In genomic region chr13:88822976-88823521, GRCm38 (mm10) we compare ENCODE assay signal across 8 mouse cellular contexts. TPM values are rescaled to one million over a fixed set of nuclear protein-coding genes. Genes with fewer than 3 reads are reported as not detected.
DNase-seq lines count a peak whose midpoint lies in the region; ATAC-seq and TF ChIP-seq lines count a peak whose summit lies in the region.

No protein-coding gene starts in this region.

- WGBS in heart, embryonic 14.5 days, result 15% methylated on average over 10 of the region's 10 CpGs
- WGBS in embryonic facial prominence, embryonic 13.5 days, result 13% methylated on average over 10 of the region's 10 CpGs
- WGBS in intestine, postnatal 0 days, result 26% methylated on average over 10 of the region's 10 CpGs
- WGBS in midbrain, embryonic 16.5 days, result 4% methylated on average over 10 of the region's 10 CpGs

- no peak for DNase-seq in heart, postnatal 10 days
- no peak for DNase-seq in spleen, postnatal 14 days (ENCODE audit: low spot score in 2 of 2)
- DNase-seq in heart, adult 18-20 months, result no peak

- H3K36me3 ChIP-seq in heart, embryonic 14.5 days (ENCODE audit: control insufficient read depth, insufficient read depth, low read length), result no peaks in the 10 kb centered on the region
- no peaks in the 10 kb centered on the region for H3K36me3 ChIP-seq in embryonic facial prominence, embryonic 13.5 days
- H3K36me3 ChIP-seq in intestine, postnatal 0 days (ENCODE audit: control insufficient read depth, insufficient read depth), result no peaks in the 10 kb centered on the region
- H3K36me3 ChIP-seq in midbrain, embryonic 16.5 days (ENCODE audit: control insufficient read depth, insufficient read depth, low read length), result no peaks in the 10 kb centered on the region

- H3K27me3 ChIP-seq in heart, embryonic 14.5 days (ENCODE audit: control insufficient read depth, insufficient read depth, low read length), result no peaks in the 10 kb centered on the region; the same call in 1 of the 2 replicates
- H3K27me3 ChIP-seq in embryonic facial prominence, embryonic 13.5 days, result no peaks in the 10 kb centered on the region
- H3K27me3 ChIP-seq in intestine, postnatal 0 days (replicated peaks; ENCODE audit: control insufficient read depth, insufficient read depth, low read length), result peaks cover 7% of the 10 kb centered on the region; the same call in 1 of the 2 replicates
- H3K27me3 ChIP-seq in midbrain, embryonic 16.5 days (ENCODE audit: control insufficient read depth, insufficient read depth, low read depth, low read length), result no peaks in the 10 kb centered on the region

- H3K4me3 ChIP-seq in heart, embryonic 14.5 days (ENCODE audit: control insufficient read depth in 1 of 2, insufficient read depth in 1 of 2, low read depth in 1 of 2, low read length in 2 of 2), result peak overlapping the region; percentile 25 to 79; a peak in 3 of 4 replicates
- peak overlapping the region; percentile 69 for H3K4me3 ChIP-seq in embryonic facial prominence, embryonic 13.5 days
- H3K4me3 ChIP-seq in intestine, postnatal 0 days (ENCODE audit: low read depth, low read length), result peak overlapping the region; percentile 60
- H3K4me3 ChIP-seq in midbrain, embryonic 16.5 days (ENCODE audit: low read depth, low read length), result peak overlapping the region; percentile 88

- H3K4me2 ChIP-seq in heart, embryonic 14.5 days (ENCODE audit: low read length), result peak overlapping the region; percentile 99
- H3K4me2 ChIP-seq in embryonic facial prominence, embryonic 13.5 days, result peak overlapping the region; percentile 90
- H3K4me2 ChIP-seq in intestine, postnatal 0 days (replicated peaks; ENCODE audit: low read depth), result peak overlapping the region; percentile 90
- peak overlapping the region; percentile 73 for H3K4me2 ChIP-seq in midbrain, embryonic 16.5 days (ENCODE audit: low read length)

- no peak for TF ChIP-seq CTCF in intestine, postnatal 0 days (IDR thresholded peaks at IDR 0.05; ENCODE audit: low read depth)

- H3K27ac ChIP-seq in heart, embryonic 14.5 days (replicated peaks in 1 of 2; ENCODE audit: control insufficient read depth in 1 of 2, insufficient read depth in 1 of 2, low read depth in 2 of 2, low read length in 2 of 2), result no peak overlapping the region
- H3K27ac ChIP-seq in embryonic facial prominence, embryonic 13.5 days, result no peak overlapping the region
- H3K27ac ChIP-seq in intestine, postnatal 0 days (ENCODE audit: low read depth, low read length), result no peak overlapping the region
- H3K27ac ChIP-seq in midbrain, embryonic 16.5 days (ENCODE audit: low read length), result peak overlapping the region; percentile 87

- H3K9me3 ChIP-seq in heart, embryonic 14.5 days (ENCODE audit: control insufficient read depth, low read length), result no peaks in the 10 kb centered on the region
- H3K9me3 ChIP-seq in embryonic facial prominence, embryonic 13.5 days, result no peaks in the 10 kb centered on the region
- no peaks in the 10 kb centered on the region for H3K9me3 ChIP-seq in intestine, postnatal 0 days (ENCODE audit: control insufficient read depth)
- no peaks in the 10 kb centered on the region for H3K9me3 ChIP-seq in midbrain, embryonic 16.5 days (replicated peaks; ENCODE audit: control insufficient read depth, low read length, poor library complexity, severe bottlenecking)

- intact Hi-C loops in heart, postnatal 10 days (cut with DNase I), result no loop called here

- no peak overlapping the region for H3K9ac ChIP-seq in heart, embryonic 14.5 days (ENCODE audit: low read length)
- H3K9ac ChIP-seq in embryonic facial prominence, embryonic 13.5 days, result peak overlapping the region; percentile 83; the same call in 1 of the 2 replicates
- no peak overlapping the region for H3K9ac ChIP-seq in intestine, postnatal 0 days (ENCODE audit: low read depth, low read length)
- peak overlapping the region; percentile 93 for H3K9ac ChIP-seq in midbrain, embryonic 16.5 days (ENCODE audit: low read depth, low read length)

- 0 out of 2 replicates have a peak, but pooled peaks have one; percentile 36 for ATAC-seq in heart, embryonic 14.5 days (ENCODE audit: insufficient number of reproducible peaks, insufficient read depth, low FRiP score, low read depth)
- ATAC-seq in embryonic facial prominence, embryonic 13.5 days (ENCODE audit: insufficient number of reproducible peaks, insufficient read depth, low FRiP score, low TSS enrichment, low read depth), result no peak
- no peak for ATAC-seq in intestine, postnatal 0 days
- ATAC-seq in midbrain, embryonic 16.5 days, result peak; percentile 33; the same call in 1 of the 2 replicates
- no peak for ATAC-seq in monocyte, adult 5-6 weeks (replicated peaks; ENCODE audit: insufficient number of reproducible peaks, low FRiP score, low TSS enrichment, poor library complexity, severe bottlenecking)

- peaks cover 4 to 5% of the 10 kb centered on the region in 2 experiments; a peak in 1 of 4 replicates for H3K4me1 ChIP-seq in heart, embryonic 14.5 days (ENCODE audit: control insufficient read depth in 2 of 2, insufficient read depth in 2 of 2, low read length in 2 of 2)
- H3K4me1 ChIP-seq in embryonic facial prominence, embryonic 13.5 days, result peaks cover 8% of the 10 kb centered on the region
- H3K4me1 ChIP-seq in intestine, postnatal 0 days (replicated peaks; ENCODE audit: control insufficient read depth, insufficient read depth, low read length), result no peaks in the 10 kb centered on the region
- peaks cover 7% of the 10 kb centered on the region for H3K4me1 ChIP-seq in midbrain, embryonic 16.5 days (ENCODE audit: control insufficient read depth, insufficient read depth, low read length)

RNA-seq across cellular contexts. Expression of gene Edil3, which starts 1.8 kb away (rescaled TPM):
- polyA plus RNA-seq in heart, embryonic 14.5 days (2014; fragmentation: Nextera tagmentation; extraction: Ambion mirVana), result 5.3 and 5.8 TPM in 2 replicates
- under 1 TPM; 0.22 to 0.27 TPM for total RNA-seq in heart, postnatal 10 days (2021)
- 20.1 and 24.6 TPM in 2 replicates for polyA plus RNA-seq in embryonic facial prominence, embryonic 13.5 days (2015; fragmentation: Nextera tagmentation; extraction: Ambion mirVana)
- polyA plus RNA-seq in intestine, postnatal 0 days (2015; fragmentation: Nextera tagmentation; extraction: Ambion mirVana), result 3.0 and 3.4 TPM in 2 replicates
- 55.1 and 55.3 TPM in 2 replicates for polyA plus RNA-seq in midbrain, embryonic 16.5 days (2015; fragmentation: Nextera tagmentation; extraction: Ambion mirVana)
- total RNA-seq in monocyte, adult 5-6 weeks (2017), result 0.10 to 0.38 TPM in 2 of 3 replicates, not detected in the other
- total RNA-seq in heart, adult 18-20 months (2021), result under 1 TPM; 0.17 to 0.44 TPM

Comparison
In these comparisons a context has a peak if more than half of its experiments do, and no peak if none do; other contexts are left out.
1. ATAC-seq: peak in heart, embryonic 14.5 days (single experiment) and midbrain, embryonic 16.5 days (single experiment); none in embryonic facial prominence, embryonic 13.5 days (single experiment), intestine, postnatal 0 days (single experiment) and monocyte, adult 5-6 weeks (single experiment).
2. H3K9ac ChIP-seq: peak in embryonic facial prominence, embryonic 13.5 days (single experiment) and midbrain, embryonic 16.5 days (single experiment); none in heart, embryonic 14.5 days (single experiment) and intestine, postnatal 0 days (single experiment).
3. Peak in every context shown above with its lines, with median percentiles within 50 percentile points of each other: H3K4me2 ChIP-seq and H3K4me3 ChIP-seq.